Mouse (Mus musculus) megakaryocyte, embryonic 14.5 days (primary cell): ENCODE measurements at regions not wholly inside any gene's neighbourhood (a gene's known extent, or its start where the extent isn't known, plus 50 kb on each side); places are given as distances from the start of the nearest gene placed in this dataset.

Experiments
- H3K27me3 ChIP-seq: replicated peaks from 2 replicates; pipeline ENCODE3; 2012; ENCODE audit warnings: inconsistent platforms
- H3K36me3 ChIP-seq: replicated peaks from 2 replicates; pipeline ENCODE3; 2012; ENCODE audit warnings: low read length, inconsistent platforms, mixed read lengths
- H3K4me1 ChIP-seq: 2 replicates; pipeline ENCODE4 v1.6.1; 2012; ENCODE audit warnings: inconsistent platforms
- H3K4me3 ChIP-seq: replicated peaks from 2 replicates; pipeline ENCODE3; 2012; ENCODE audit warnings: moderate library complexity, mild to moderate bottlenecking, inconsistent platforms
- H3K9me3 ChIP-seq: 2 replicates; pipeline ENCODE4 v1.6.1; 2012; ENCODE audit warnings: inconsistent platforms
- FLI1 ChIP-seq: IDR thresholded peaks from 2 replicates; pipeline ENCODE4 v1.6.1; 2012; ENCODE audit warnings: low read length, inconsistent platforms, mixed read lengths
- GATA1 ChIP-seq: IDR thresholded peaks from 3 replicates; pipeline ENCODE4 v1.6.1; 2012; ENCODE audit warnings: mixed read lengths, low read length, inconsistent platforms, borderline replicate concordance

DNA sequence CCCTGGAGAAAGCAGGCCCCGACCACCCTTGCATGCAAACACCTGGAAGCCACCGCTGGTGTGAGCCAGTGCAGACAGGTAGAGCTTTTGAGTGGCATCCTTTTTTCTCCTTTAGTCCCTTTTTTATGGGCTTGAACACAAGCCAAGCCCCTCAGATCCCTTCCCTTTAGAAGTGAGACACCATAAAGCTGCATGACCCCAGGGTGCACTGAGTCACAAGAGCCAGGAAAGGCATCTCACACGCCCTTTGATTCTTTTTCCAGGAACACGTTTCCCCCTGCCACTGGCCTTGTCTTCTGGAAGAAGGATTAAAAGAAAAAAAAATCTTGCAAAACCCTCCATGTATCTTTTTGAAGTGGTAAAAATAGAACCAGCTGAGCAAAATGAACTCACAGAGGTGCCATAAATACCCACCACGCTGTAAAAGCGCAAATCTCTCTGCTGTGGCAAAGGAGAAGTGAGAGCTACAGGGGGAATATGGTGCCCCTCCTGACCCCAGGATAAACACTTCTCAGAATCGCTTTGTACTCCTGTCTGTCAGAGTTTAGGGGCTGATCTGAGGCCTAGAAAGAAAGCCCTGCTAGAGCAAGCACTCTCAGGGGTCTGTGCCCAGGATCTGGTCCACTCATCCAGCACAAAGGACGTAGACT, 222.1 kb upstream of the Cxcl12 start:
- Histone ChIP-seq H3K27me3 (no peaks in the 10 kb centered on the region), H3K4me1 (no peaks in the 10 kb centered on the region), H3K9me3 (0 out of 2 replicates have a peak, but pooled peaks cover 3% of the 10 kb centered on the region), H3K4me3 (no peak overlapping the region), H3K36me3 (no peaks in the 10 kb centered on the region)
- TF ChIP-seq FLI1 (no peak), GATA1 (no peak)

DNA sequence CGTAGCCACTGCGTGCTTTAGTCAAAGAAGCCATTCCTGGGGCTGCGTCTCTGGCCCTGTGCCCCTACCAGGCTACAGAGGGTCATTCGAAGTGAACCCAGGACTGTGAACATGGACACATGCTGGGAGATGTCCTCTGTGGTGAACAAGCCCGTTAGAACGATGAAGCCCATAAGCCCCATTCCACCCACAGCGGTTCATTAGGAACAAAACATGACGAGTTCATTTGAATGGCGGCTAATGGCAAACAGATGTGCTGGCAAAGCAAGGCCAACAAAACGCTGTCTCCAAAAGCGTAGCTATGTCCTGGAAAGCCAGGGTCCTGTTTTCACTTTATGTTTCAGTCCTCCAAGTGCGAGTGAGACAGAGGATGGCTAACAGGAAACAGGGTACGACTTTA, 208.7 kb upstream of the Cxcl12 start:
- no peak overlapping the region for H3K4me3 ChIP-seq
- H3K36me3 ChIP-seq = no peaks in the 10 kb centered on the region
- H3K9me3 ChIP-seq = no peaks in the 10 kb centered on the region
- H3K27me3 ChIP-seq = no peaks in the 10 kb centered on the region
- TF ChIP-seq GATA1 (no peak), FLI1 (no peak)
- no peaks in the 10 kb centered on the region for H3K4me1 ChIP-seq

DNA sequence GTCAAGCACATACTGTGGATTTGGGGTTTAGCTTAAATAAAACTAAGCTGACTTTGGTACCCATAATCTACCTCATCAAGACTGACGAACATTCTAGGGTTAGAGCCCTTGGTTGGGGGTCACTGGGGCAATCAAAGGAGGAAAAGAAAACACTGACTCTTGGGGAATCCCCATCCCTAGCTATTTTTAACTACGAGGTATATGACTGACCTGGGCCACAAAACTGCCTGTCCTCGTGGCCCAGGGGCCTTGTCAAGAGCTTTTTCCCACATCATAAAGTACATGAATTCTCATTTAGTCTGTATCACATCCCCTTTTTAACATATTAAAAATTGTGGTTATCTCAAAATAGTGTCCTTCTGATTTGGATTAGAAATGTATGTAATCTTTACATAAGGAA, 207.7 kb upstream of the Cxcl12 start:
- Histone ChIP-seq H3K4me1 (no peaks in the 10 kb centered on the region), H3K9me3 (no peaks in the 10 kb centered on the region), H3K4me3 (no peak overlapping the region), H3K27me3 (no peaks in the 10 kb centered on the region), H3K36me3 (no peaks in the 10 kb centered on the region)
- TF ChIP-seq GATA1 (no peak), FLI1 (no peak)

DNA sequence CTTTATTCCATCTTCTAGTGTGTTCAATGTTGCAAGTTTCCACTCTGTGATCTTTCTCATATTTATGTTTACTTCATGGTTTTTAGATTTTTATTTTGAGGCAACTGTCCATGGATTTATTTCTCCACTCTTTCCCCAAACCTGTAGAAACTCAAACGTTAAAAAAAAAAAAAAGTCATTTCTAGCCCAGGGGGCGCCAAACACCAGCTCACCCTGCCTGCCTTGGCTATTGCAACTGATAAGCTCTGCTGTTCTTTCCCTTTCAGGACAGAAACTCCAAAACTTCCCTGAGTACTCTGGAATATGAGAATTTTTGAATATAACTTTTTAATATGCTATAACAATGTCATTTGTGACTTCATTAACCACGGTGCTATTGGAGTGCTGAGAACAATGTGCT, 201.9 kb upstream of the Cxcl12 start:
- no peak for TF ChIP-seq GATA1
- no peak for TF ChIP-seq FLI1
- H3K4me3 ChIP-seq = no peak overlapping the region
- no peaks in the 10 kb centered on the region for H3K36me3 ChIP-seq
- no peaks in the 10 kb centered on the region for H3K4me1 ChIP-seq
- H3K27me3 ChIP-seq = no peaks in the 10 kb centered on the region
- no peaks in the 10 kb centered on the region for H3K9me3 ChIP-seq

DNA sequence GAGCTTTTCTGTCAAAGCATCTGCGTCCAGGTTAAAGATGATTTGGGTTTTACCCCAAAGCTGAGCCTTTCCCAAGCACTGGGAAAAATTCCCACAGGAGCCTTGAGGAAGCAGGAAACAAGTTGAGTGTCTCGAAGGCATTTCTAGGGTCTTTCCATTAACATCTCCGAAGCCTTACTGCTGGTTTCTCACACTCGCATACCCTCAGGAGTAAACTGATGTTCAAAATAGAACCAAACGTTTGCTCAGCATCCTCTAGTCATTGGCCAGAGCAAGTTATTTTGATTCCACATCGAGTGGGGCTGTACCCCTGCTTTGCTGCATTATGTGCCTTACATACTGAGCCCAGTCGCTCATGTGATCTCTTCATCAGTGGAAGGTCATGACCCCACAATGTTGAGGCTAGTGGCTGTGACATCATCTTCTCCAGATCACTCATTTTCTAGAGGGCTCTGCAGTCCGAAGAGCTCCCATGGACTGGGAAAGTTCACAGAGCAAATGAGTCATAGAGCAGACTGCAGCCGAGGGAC, 198.9 kb upstream of the Cxcl12 start:
- Histone ChIP-seq H3K4me3 (no peak overlapping the region), H3K4me1 (no peaks in the 10 kb centered on the region), H3K36me3 (no peaks in the 10 kb centered on the region), H3K27me3 (no peaks in the 10 kb centered on the region), H3K9me3 (no peaks in the 10 kb centered on the region)
- no peak for TF ChIP-seq GATA1
- TF ChIP-seq FLI1 = no peak

DNA sequence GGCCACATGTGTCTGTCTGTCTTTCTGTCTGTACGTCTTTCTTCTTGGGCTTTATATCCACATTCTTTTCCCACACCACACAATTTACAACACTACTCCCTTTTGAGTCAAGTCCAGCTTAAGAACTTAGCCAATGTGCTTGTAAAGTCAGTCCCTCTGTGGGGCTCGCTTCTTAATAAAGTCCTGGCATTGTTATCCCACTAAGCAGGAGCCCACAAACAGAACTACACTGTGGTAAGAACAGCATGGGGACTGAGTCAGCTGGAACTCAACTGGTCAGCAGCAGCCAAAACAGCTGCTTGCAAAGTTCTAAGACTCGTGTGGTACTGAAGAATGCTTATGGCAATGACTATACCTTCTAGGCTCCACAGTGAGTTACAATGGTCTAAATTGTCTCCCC, 193.5 kb upstream of the Cxcl12 start:
- H3K4me3 ChIP-seq = no peak overlapping the region
- no peaks in the 10 kb centered on the region for H3K27me3 ChIP-seq
- H3K36me3 ChIP-seq = no peaks in the 10 kb centered on the region
- TF ChIP-seq FLI1 = no peak
- H3K9me3 ChIP-seq = no peaks in the 10 kb centered on the region
- no peaks in the 10 kb centered on the region for H3K4me1 ChIP-seq

DNA sequence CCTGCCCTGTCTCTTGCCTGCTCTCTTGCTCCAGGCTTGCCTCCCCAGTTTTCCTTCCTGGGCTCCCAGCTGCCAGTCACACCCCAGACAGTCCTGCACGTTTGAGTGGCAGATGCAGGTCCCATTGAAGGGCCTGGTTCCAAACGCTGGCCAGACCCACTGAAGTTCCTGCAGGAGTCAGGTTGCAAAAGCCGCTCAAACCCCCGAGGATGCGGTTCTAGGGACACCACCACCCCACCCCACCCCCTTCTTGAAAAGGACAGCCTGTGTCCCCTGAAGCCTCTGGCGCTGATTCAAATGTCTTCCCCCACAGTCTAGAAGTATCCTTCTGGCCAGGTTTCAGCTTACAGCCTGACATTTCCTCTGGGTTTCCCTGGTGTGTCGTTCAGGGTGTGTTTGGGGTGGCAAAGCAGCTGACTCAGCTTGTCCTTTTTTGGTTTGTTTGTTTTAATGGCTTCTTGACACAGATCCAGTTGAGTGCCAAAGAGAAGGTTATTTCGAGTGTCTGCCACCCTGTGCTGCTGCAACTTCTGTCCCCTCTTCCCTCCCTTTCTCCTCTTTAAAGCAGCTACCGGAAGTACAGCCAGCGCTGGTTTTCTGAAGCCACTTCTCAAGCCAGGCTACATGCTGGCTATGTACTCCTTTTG, 187.9 kb upstream of the Cxcl12 start:
- Histone ChIP-seq H3K4me3 (no peak overlapping the region), H3K9me3 (no peaks in the 10 kb centered on the region), H3K27me3 (no peaks in the 10 kb centered on the region), H3K36me3 (no peaks in the 10 kb centered on the region), H3K4me1 (no peaks in the 10 kb centered on the region)
- no peak for TF ChIP-seq GATA1
- no peak for TF ChIP-seq FLI1

DNA sequence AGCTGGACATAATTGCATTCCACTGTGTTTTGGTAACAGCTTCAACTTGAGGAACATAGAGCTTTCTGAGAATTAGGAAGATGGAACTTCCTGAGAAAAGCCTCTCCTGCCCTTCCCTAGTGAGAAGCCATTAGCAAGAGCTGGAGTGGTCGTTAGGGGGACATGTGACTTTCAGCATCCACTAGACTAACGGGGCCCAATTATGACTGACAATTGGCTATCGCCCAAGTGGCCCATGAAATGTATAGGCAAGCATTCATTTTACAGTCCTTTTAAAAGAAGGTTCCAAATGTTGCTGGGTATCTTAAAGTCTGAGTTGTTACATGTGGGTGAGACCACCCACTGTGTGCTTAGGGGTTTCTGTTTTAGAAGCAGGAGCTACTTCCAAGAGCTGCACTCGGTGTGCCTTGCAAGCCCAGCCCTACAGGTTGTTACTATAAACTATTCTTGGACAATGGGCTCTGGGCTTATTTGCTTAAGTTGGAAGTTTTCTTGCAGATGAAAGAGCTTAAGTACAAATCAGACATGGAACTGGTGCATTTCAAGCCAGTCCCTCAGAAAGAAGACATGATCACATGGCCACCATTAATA, 183.1 kb upstream of the Cxcl12 start:
- H3K36me3 ChIP-seq = no peaks in the 10 kb centered on the region
- H3K9me3 ChIP-seq = peaks cover 3% of the 10 kb centered on the region; the same call in 1 of the 2 replicates
- no peak overlapping the region for H3K4me3 ChIP-seq
- H3K27me3 ChIP-seq = no peaks in the 10 kb centered on the region
- no peaks in the 10 kb centered on the region for H3K4me1 ChIP-seq
- TF ChIP-seq FLI1 = no peak
- TF ChIP-seq GATA1 = no peak

DNA sequence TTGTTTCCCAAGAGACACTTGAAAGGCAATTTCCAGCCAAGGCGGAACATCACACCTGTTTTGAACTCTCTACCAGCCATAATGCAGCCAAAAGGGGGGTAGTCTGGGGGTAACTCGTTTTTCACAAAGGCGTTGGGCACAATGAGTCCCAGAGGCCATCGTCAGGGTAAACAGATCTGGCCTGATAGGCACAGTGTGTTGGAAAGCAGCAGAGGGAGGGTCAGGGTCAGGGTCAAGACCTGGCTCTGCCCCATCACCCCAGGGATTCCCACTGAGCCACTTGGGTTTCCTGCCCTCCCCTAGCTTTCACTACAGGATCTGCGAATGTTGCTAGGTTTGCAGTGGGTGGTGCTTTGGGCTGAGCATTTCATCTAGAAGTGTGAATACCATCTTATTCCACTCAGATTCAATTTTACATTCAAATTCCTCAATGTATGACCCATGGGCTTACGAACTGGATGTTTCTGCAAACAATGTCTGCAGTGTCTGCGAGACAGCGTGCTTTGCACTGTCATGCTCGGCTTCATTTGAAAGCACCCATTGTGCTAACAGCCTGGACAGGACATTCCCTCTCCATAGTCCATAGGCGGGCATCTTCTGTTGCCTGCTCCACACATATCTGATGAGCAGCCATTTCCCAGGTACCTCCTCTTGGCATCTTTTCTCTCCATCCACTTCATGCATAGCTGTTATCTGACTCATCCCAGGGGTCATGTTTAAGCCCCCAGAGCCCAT, 181.9 kb upstream of the Cxcl12 start:
- Histone ChIP-seq H3K4me3 (no peak overlapping the region), H3K4me1 (no peaks in the 10 kb centered on the region), H3K27me3 (no peaks in the 10 kb centered on the region), H3K36me3 (no peaks in the 10 kb centered on the region), H3K9me3 (peaks cover 3% of the 10 kb centered on the region; the same call in 1 of the 2 replicates)
- TF ChIP-seq GATA1 (no peak), FLI1 (no peak)
